Mouse (Mus musculus) lung, embryonic 16.5 days (tissue): ENCODE measurements around the gene Prune1. TPM values are rescaled to one million over a fixed set of nuclear protein-coding genes. Genes with fewer than 3 reads are reported as not detected.
A peak's percentile ranks its signal among the peaks of the same experiment; 100 is the strongest.

ENCODE experiments used
- ATAC-seq: fragments of 200-750 bp; cut with Nextera tagmentation; 2 replicates; pipeline ENCODE4 v1.8.0; 2017; ENCODE audit warnings: low read depth, mild to moderate bottlenecking, moderate library complexity
- H3K27ac ChIP-seq: fragments of 300-500 bp; sonication (generic); 2 replicates; pipeline ENCODE4 v1.5.1; 2014; ENCODE audit warnings: mild to moderate bottlenecking, control low read depth, low read length
- H3K27me3 ChIP-seq: fragments of 300-500 bp; sonication (generic); 2 replicates; pipeline ENCODE4 v1.6.1; 2014; ENCODE audit warnings: low read depth, low read length, mixed read lengths; ENCODE audit not compliant: control insufficient read depth, insufficient read depth
- H3K36me3 ChIP-seq: fragments of 300-500 bp; sonication (generic); 2 replicates; pipeline ENCODE4 v1.6.1; 2014; ENCODE audit warnings: low read length; ENCODE audit not compliant: control insufficient read depth, insufficient read depth
- H3K4me1 ChIP-seq: fragments of 300-500 bp; sonication (generic); replicated peaks from 2 replicates; pipeline ENCODE4 v1.6.1; 2014; ENCODE audit warnings: low read length, mixed read lengths; ENCODE audit not compliant: control insufficient read depth, insufficient read depth
- H3K4me2 ChIP-seq: fragments of 300-500 bp; sonication (generic); 2 replicates; pipeline ENCODE4 v1.6.1; 2014; ENCODE audit warnings: low read depth, low read length, control low read depth
- H3K4me3 ChIP-seq: fragments of 300-500 bp; sonication (generic); 2 replicates; pipeline ENCODE4 v1.5.1; 2014; ENCODE audit warnings: mild to moderate bottlenecking, low read length, control low read depth
- H3K9ac ChIP-seq: fragments of 300-500 bp; sonication (generic); 2 replicates; pipeline ENCODE4 v1.6.1; 2014; ENCODE audit warnings: low read length, control low read depth
- H3K9me3 ChIP-seq: fragments of 300-500 bp; sonication (generic); 2 replicates; pipeline ENCODE4 v1.6.1; 2016; ENCODE audit warnings: low read length; ENCODE audit not compliant: control insufficient read depth
- WGBS: fragments of 180-500 bp; shearing (Covaris S2); extraction: QIAGEN DNeasy Blood & Tissue Kit; methylation state at CpG from one replicate; pipeline ENCODE4 v1.1.7; 2014; 5-methylcytosine and 5-hydroxymethylcytosine counted together
- polyA plus RNA-seq: library from polyadenylated mRNA; unstranded; fragments of >200 nt; fragmentation: Nextera tagmentation; extraction: Ambion mirVana; gene quantifications from 2 replicates; pipeline ENCODE4 v1.2.1, GENCODE M21; 2015

Prune1 gene
- polyA plus RNA-seq, 1 experiment from 2014 or later, result 23.9 TPM

DNA sequence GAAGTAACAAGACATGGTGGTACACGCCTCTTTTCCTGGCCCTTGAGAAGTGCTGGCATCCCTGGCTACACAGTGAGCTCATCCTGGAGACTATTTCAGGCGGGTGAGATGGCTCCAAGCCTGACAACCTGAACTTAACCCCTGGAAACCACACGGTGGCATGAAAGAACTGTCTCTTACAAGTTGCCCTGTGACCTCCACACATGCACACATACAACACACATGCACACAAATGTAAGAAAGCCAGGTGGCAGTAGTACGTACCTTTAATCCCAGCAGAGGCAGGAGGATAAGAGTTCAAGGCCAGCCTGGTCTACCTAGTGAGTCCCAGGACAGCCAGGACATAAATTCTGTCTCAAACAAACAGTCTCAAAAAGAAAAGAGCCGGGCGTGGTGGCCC lies 42.9 kb downstream of the Prune1 start:
- Histone ChIP-seq H3K36me3 (peaks cover 28% of the 10 kb centered on the region), H3K9me3 (no peaks in the 10 kb centered on the region), H3K4me2 (no peak overlapping the region), H3K4me3 (no peak overlapping the region), H3K27me3 (no peaks in the 10 kb centered on the region), H3K27ac (no peak overlapping the region), H3K4me1 (peaks cover 5% of the 10 kb centered on the region), H3K9ac (no peak overlapping the region)
- no peak for ATAC-seq
- 80% methylated on average over 6 of the region's 6 CpGs for WGBS

DNA sequence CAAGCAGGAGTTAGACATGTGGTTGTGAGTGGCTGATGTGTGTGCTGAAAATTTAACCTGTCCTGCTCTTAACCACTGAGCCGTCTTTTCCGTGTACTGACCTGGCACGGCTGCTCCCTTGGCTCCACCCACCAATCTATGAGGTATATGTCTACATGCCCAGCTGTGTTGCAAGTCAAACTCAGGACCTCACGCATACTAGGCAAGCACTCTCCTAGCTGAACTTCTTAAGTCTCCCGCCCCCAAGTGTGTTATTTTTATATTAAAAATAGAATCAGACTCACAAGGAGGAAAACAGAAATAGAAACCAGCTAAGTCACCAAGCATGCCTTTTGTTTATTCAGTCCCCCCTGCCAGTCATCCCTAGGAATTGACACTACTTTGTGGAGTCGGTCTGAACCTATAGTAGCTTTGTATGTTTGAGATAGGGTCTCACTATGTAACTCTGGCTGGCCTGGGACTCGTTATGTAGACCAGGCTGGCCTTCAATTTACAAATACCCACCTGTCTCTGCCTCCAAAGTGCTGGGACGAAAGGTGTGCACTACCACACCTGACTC lies 44.3 kb downstream of the Prune1 start:
- WGBS, result 72% methylated on average over 8 of the region's 8 CpGs
- no peak overlapping the region for H3K9ac ChIP-seq
- peaks cover 42% of the 10 kb centered on the region for H3K36me3 ChIP-seq
- H3K4me1 ChIP-seq, result peaks cover 5% of the 10 kb centered on the region
- no peak overlapping the region for H3K4me2 ChIP-seq
- H3K27me3 ChIP-seq, result no peaks in the 10 kb centered on the region
- H3K4me3 ChIP-seq, result no peak overlapping the region
- H3K27ac ChIP-seq, result no peak overlapping the region
- H3K9me3 ChIP-seq, result no peaks in the 10 kb centered on the region
- ATAC-seq, result no peak

DNA sequence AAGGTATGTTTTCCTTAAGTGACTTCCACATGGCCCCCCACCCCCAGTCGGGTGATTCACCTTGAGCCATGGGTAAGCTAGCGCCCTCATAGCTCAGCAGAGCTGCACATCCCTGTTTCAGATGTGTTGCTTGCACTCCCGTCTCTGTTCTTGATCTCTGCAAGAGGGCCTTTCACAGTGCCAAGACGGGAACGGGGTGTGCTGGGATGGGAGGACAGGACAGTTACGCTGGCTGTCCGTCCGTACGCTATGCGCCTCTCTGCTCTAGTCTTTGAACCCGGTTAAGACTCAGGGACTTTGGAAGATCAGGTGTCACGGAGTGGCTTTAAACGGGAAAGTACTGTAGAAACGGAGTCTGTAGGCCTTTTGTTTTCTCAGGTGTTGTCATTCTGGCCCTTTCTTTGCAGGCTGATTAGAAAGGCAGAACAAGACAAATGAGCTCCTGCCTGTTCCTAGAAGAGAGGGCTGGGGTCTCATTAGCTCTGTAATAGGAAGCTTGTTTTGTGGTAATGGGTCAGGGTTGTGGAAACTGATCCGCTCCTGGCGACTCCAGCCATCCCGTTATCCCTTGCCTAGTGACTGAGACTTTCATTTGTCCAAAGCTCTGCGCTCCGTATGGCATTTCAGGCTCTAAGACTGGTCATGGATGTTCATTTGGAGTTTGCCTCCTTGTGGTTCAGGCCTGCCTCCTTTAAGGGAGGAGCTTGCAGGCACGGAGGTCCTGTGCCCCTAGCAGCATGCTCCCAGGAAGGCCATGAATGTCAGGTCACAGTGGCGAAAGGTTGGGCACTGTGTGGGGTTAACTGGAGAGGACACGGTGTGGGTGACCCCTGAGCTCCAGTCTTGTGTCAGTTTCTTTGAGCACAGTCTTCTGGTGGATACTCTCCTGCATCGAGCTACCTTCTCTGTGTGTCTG lies 46.2 kb downstream of the Prune1 start:
- no peak overlapping the region for H3K27ac ChIP-seq
- peaks cover 15% of the 10 kb centered on the region for H3K4me1 ChIP-seq
- 79% methylated on average over 23 of the region's 23 CpGs for WGBS
- no peak overlapping the region for H3K4me2 ChIP-seq
- no peaks in the 10 kb centered on the region for H3K27me3 ChIP-seq
- no peak for ATAC-seq
- no peaks in the 10 kb centered on the region for H3K9me3 ChIP-seq
- no peak overlapping the region for H3K4me3 ChIP-seq
- H3K36me3 ChIP-seq, result peaks cover 52% of the 10 kb centered on the region
- no peak overlapping the region for H3K9ac ChIP-seq

GRCm38 (mm10) chr3:95233303-95233980 lies 48.4 kb downstream of the Prune1 start:
- H3K4me3 ChIP-seq, result no peak overlapping the region
- H3K9ac ChIP-seq, result no peak overlapping the region
- no peak overlapping the region for H3K27ac ChIP-seq
- no peaks in the 10 kb centered on the region for H3K27me3 ChIP-seq
- ATAC-seq, result no peak
- H3K9me3 ChIP-seq, result no peaks in the 10 kb centered on the region
- no peak overlapping the region for H3K4me2 ChIP-seq
- peaks cover 19% of the 10 kb centered on the region for H3K4me1 ChIP-seq
- 88% methylated on average over 16 of the region's 16 CpGs for WGBS
- peaks cover 52% of the 10 kb centered on the region for H3K36me3 ChIP-seq

DNA sequence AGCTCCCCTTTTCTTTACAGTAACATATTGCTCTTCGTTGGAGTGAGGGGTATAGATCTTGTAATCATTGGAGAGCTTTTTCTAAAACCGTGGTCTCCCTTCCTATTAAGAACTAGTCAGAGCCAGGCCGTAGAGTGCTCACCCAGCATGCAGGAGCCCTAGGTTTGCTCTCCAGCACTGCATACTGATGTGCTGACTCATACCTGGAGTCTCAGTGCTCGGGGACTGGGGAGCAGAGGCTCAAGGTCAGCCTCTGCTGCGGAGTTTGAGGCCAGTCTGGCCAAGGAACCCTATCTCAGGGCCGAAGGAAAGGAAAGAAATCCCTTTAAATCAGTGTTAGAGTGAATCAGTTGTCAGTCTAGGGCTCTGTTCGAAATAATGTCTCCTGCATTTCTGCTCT lies 49.1 kb downstream of the Prune1 start:
- 65% methylated on average over 7 of the region's 7 CpGs for WGBS
- Histone ChIP-seq H3K4me2 (no peak overlapping the region), H3K27ac (no peak overlapping the region), H3K36me3 (peaks cover 46% of the 10 kb centered on the region), H3K9me3 (no peaks in the 10 kb centered on the region), H3K4me1 (peaks cover 19% of the 10 kb centered on the region), H3K27me3 (no peaks in the 10 kb centered on the region), H3K4me3 (no peak overlapping the region), H3K9ac (no peak overlapping the region)
- no peak for ATAC-seq

- H3K27me3 ChIP-seq, result no peaks in the 10 kb centered on the region
- no peaks in the 10 kb centered on the region for H3K9me3 ChIP-seq
- H3K4me1 ChIP-seq, result peaks cover 27% of the 10 kb centered on the region
- H3K4me3 ChIP-seq, result peak within 1 kb of the TSS; percentile 95
- H3K27ac ChIP-seq, result peak within 1 kb of the TSS; percentile 99
- no peak for ATAC-seq
- H3K4me2 ChIP-seq, result peak within 1 kb of the TSS; percentile 88
- 80% methylated on average over 13 of the region's 13 CpGs for WGBS
- H3K36me3 ChIP-seq, result peaks cover 41% of the 10 kb centered on the region
- peak within 1 kb of the TSS; percentile 96 for H3K9ac ChIP-seq
Measured at GRCm38 (mm10) chr3:95231298-95232221, 50.3 kb downstream of the Prune1 start, which contains the start of gene Mllt11. Gene Mllt11, minus strand, starts transcription at chr3:95232171.

DNA sequence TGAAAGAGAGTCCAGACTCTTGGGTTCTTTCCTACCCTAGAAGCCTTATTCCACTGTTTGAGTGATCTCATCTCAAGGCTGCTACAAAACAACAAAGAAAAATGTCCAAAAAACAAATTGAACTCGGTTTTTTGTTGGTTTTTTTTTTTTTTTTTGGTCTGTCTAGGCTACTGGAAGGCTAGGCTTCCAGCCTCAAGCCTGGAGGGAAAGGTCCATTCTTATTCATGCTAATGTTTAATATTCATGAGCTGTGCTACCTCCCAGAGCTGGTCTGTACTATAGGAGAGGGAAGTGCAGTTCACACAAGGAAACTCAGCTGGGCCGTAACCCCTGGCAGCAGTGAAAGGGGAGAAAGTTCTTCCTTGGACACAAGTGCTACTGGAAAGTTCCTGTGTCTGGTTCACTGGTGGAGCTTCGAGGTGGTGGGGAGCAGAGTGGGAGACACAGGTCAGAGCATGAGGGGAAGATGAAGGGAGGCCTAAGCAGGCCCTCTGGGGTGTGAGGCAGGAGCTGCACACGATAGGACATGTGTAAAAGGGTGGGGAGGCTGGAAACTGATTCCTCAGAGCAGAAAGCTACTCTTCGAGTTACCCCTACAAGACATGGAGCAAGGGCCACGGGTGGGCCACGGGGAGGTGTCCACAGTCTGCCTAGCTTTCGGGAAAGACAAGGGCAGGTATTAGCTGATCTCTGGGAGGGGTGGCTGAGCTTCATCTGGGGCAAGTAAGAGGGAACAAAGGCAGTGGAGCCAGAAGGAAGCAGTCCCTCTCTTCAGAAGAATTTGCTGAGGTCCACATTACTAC lies 51.2 kb downstream of the Prune1 start:
- ATAC-seq, result no peak
- H3K4me3 ChIP-seq, result peak overlapping the region; percentile 95
- no peaks in the 10 kb centered on the region for H3K27me3 ChIP-seq
- peaks cover 27% of the 10 kb centered on the region for H3K4me1 ChIP-seq
- WGBS, result 39% methylated on average over 8 of the region's 8 CpGs
- H3K9me3 ChIP-seq, result no peaks in the 10 kb centered on the region
- peaks cover 38% of the 10 kb centered on the region for H3K36me3 ChIP-seq
- H3K27ac ChIP-seq, result peak overlapping the region; percentile 99
- peak overlapping the region; percentile 96 for H3K9ac ChIP-seq
- peak overlapping the region; percentile 88 for H3K4me2 ChIP-seq

DNA sequence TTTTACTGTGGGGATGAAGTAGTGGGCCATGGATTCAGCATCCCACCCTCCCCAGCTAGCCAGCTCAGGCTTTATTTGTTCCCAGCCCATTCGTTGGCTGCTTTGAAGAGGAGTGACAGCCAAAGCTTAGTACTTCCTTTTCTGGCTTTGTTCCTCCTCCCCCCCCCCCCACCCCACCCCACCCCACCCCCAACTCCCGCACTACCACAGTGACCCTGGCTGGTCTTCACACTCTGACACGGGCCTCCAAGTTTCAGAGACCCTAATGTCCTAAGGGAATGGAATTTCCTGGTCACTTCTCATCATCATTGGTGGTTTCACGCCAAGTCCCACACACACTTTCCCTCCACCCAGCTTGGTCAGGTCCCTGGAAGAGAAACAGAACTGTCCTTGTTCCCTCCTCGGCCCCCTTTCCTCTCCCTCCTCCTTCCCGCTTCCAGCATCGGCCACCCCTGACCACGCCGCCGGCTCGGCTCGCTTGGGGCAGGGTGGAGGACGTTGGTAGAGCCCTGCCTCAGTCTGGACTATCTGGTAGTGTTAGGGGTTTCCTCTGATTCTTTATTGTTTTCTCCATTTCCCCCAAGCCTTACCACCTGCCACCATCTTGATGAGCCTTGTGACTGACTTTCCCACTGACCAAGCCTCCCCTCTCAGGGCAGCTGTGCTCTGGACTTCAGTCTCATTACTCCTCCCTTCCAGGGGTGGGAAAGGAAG lies 51.9 kb downstream of the Prune1 start:
- H3K9ac ChIP-seq, result peak overlapping the region; percentile 96
- ATAC-seq, result peak; percentile 30
- H3K36me3 ChIP-seq, result peaks cover 37% of the 10 kb centered on the region
- H3K27ac ChIP-seq, result peak overlapping the region; percentile 99
- H3K27me3 ChIP-seq, result no peaks in the 10 kb centered on the region
- H3K4me1 ChIP-seq, result peaks cover 27% of the 10 kb centered on the region
- peak overlapping the region; percentile 88 for H3K4me2 ChIP-seq
- H3K4me3 ChIP-seq, result peak overlapping the region; percentile 95
- under 1% methylated on average over 13 of the region's 13 CpGs for WGBS
- H3K9me3 ChIP-seq, result no peaks in the 10 kb centered on the region
